Mouse (Mus musculus): ENCODE data around the gene Ddx39b. TPM values are rescaled to one million over a fixed set of nuclear protein-coding genes. Genes with fewer than 3 reads are reported as not detected.

Gene Ddx39b
- polyA plus RNA-seq, 1 experiment from 2014 or later, result 346 TPM

- Histone ChIP-seq H3K36me3 (replicated peaks; ENCODE audit: control insufficient read depth, insufficient read depth) (no peaks in the 10 kb centered on the region), H3K4me1 (replicated peaks; ENCODE audit: control insufficient read depth, insufficient read depth, low read length) (no peaks in the 10 kb centered on the region; the same call in 1 of the 2 replicates), H3K4me2 (replicated peaks) (no peak overlapping the region), H3K9ac (no peak overlapping the region), H3K27ac (no peak overlapping the region), H3K9me3 (ENCODE audit: control insufficient read depth, low read length) (no peaks in the 10 kb centered on the region), H3K4me3 (replicated peaks; ENCODE audit: low read length) (no peak overlapping the region), H3K27me3 (ENCODE audit: control insufficient read depth, insufficient read depth, low read length) (peaks cover 3% of the 10 kb centered on the region; the same call in 1 of the 2 replicates)
- 70% methylated on average over 1 of the region's 1 CpGs for WGBS
- ATAC-seq (ENCODE audit: low FRiP score), result no peak
- DNase-seq (ENCODE audit: low spot score), result no peak
Observed at GRCm38 (mm10) chr17:35267399-35268086, 26.0 kb downstream of the Ddx39b start.

DNA sequence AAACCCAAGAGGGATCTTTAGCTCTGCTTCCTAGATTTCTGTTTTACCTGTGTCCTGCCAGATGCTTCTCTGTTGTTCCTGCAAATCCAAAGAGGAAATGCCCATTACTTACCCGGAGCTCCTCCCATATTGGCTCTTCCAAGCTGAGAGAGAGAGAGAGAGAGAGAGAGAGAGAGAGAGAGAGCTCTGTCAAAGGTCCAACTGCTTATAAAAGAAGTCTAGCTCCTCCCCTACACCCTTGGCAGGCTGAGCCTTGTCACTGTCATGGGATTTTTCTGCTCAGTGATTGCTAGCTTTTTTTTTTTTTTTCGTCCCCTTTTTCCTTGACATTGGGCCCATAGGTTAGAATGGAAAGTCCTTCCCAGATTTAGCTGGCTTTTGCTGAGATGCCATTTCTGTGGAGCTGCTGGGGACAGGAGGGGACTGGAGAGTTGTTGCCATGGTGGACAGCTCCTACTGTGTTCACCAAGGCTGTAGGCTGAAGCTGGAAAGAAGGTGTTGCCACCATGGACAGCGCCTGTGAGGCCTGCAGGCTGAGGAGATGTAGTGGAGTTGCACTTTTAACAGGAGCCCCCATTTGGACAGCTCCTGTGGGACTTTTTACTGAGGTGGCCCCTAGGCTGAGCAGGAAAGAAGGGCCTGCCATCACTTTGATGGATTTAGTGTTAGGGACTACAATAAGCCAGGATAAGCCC lies 28.3 kb downstream of the Ddx39b start:
- no peak overlapping the region for H3K27ac ChIP-seq

DNA sequence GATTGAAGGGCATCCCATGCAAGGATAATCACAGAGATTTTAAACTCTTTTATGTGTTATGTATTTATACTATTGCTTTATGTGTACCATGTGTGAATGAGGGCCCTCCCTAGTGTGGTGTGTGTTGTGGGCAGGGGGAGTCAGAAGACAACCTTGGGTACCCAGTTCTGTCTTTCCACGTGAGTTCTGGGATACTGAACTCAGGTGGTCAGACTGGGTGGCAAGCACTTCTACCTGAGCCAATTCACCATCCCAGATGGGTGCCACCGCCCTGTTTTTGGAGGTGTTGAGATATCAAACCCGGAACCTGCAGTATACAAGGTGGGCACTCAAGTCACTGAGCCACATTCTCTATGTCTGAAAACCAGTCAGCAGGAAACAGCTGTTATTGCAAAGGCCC lies 30.7 kb downstream of the Ddx39b start:
- ATAC-seq (ENCODE audit: low FRiP score), result no peak
- Histone ChIP-seq H3K9ac (no peak overlapping the region), H3K4me2 (replicated peaks) (no peak overlapping the region), H3K27me3 (ENCODE audit: control insufficient read depth, insufficient read depth, low read length) (peaks cover 14% of the 10 kb centered on the region), H3K9me3 (ENCODE audit: control insufficient read depth, low read length) (no peaks in the 10 kb centered on the region), H3K4me1 (replicated peaks; ENCODE audit: control insufficient read depth, insufficient read depth, low read length) (no peaks in the 10 kb centered on the region), H3K27ac (no peak overlapping the region), H3K4me3 (replicated peaks; ENCODE audit: low read length) (no peak overlapping the region), H3K36me3 (replicated peaks; ENCODE audit: control insufficient read depth, insufficient read depth) (no peaks in the 10 kb centered on the region)
- DNase-seq (ENCODE audit: low spot score), result no peak
- 76% methylated on average over 3 of the region's 3 CpGs for WGBS

More for the DNA sequence above, 28.3 kb downstream of the Ddx39b start:
- Histone ChIP-seq H3K4me1 (replicated peaks; ENCODE audit: control insufficient read depth, insufficient read depth, low read length) (no peaks in the 10 kb centered on the region), H3K9me3 (ENCODE audit: control insufficient read depth, low read length) (no peaks in the 10 kb centered on the region), H3K4me2 (replicated peaks) (no peak overlapping the region), H3K9ac (no peak overlapping the region), H3K36me3 (replicated peaks; ENCODE audit: control insufficient read depth, insufficient read depth) (no peaks in the 10 kb centered on the region), H3K27me3 (ENCODE audit: control insufficient read depth, insufficient read depth, low read length) (no peaks in the 10 kb centered on the region), H3K4me3 (replicated peaks; ENCODE audit: low read length) (no peak overlapping the region)
- WGBS, result 27% methylated on average over 3 of the region's 3 CpGs
- ATAC-seq (ENCODE audit: low FRiP score) (no peak), DNase-seq (ENCODE audit: low spot score) (no peak)

- Histone ChIP-seq H3K4me2 (replicated peaks) (no peak overlapping the region), H3K4me1 (replicated peaks; ENCODE audit: control insufficient read depth, insufficient read depth, low read length) (no peaks in the 10 kb centered on the region), H3K27ac (no peak overlapping the region), H3K36me3 (replicated peaks; ENCODE audit: control insufficient read depth, insufficient read depth) (no peaks in the 10 kb centered on the region), H3K9me3 (ENCODE audit: control insufficient read depth, low read length) (no peaks in the 10 kb centered on the region), H3K9ac (no peak overlapping the region), H3K27me3 (ENCODE audit: control insufficient read depth, insufficient read depth, low read length) (peaks cover 14% of the 10 kb centered on the region), H3K4me3 (replicated peaks; ENCODE audit: low read length) (no peak overlapping the region)
- DNase-seq (ENCODE audit: low spot score), result peak; percentile 87
- WGBS, result 10% methylated on average over 11 of the region's 11 CpGs
- ATAC-seq (ENCODE audit: low FRiP score), result peak; percentile 57; the same call in 1 of the 2 replicates
Observed at GRCm38 (mm10) chr17:35274770-35275169, 33.2 kb downstream of the Ddx39b start.

GRCm38 (mm10) chr17:35276304-35276864 lies 34.8 kb downstream of the Ddx39b start:
- peaks cover 14% of the 10 kb centered on the region for H3K27me3 ChIP-seq (ENCODE audit: control insufficient read depth, insufficient read depth, low read length)
- H3K4me3 ChIP-seq (replicated peaks; ENCODE audit: low read length), result no peak overlapping the region
- peak overlapping the region; percentile 31; the same call in 1 of the 2 replicates for H3K4me2 ChIP-seq (replicated peaks)
- H3K9me3 ChIP-seq (ENCODE audit: control insufficient read depth, low read length), result no peaks in the 10 kb centered on the region
- 32% methylated on average over 13 of the region's 13 CpGs for whole genome bisulfite sequencing
- DNase-seq (ENCODE audit: low spot score) (no peak), ATAC-seq (ENCODE audit: low FRiP score) (no peak)
- no peaks in the 10 kb centered on the region for H3K4me1 ChIP-seq (replicated peaks; ENCODE audit: control insufficient read depth, insufficient read depth, low read length)
- H3K27ac ChIP-seq, result no peak overlapping the region
- no peak overlapping the region for H3K9ac ChIP-seq
- no peaks in the 10 kb centered on the region for H3K36me3 ChIP-seq (replicated peaks; ENCODE audit: control insufficient read depth, insufficient read depth)

DNA sequence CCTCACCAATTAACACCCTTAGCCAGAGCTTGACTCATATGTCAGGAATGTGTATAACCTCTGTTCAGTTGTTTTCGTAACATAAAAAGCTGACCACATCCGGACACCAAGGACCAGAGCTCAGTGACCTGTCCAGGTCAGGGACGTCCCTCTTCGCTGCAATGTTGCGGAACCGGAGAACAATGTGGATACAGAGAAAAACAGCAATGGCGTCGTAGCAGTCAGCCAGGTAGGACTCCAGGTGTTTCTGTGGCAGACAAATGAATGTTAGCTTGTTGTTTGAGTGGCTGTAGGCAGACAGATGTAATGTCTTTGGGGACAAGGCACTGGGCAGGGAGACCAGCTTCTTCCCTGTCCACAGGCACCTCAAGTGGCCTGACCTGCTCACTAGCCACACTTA lies 36.5 kb downstream of the Ddx39b start:
- Histone ChIP-seq H3K4me1 (replicated peaks; ENCODE audit: control insufficient read depth, insufficient read depth, low read length) (no peaks in the 10 kb centered on the region), H3K27ac (no peak overlapping the region), H3K9ac (no peak overlapping the region), H3K4me2 (replicated peaks) (no peak overlapping the region), H3K36me3 (replicated peaks; ENCODE audit: control insufficient read depth, insufficient read depth) (no peaks in the 10 kb centered on the region), H3K4me3 (replicated peaks; ENCODE audit: low read length) (no peak overlapping the region), H3K27me3 (ENCODE audit: control insufficient read depth, insufficient read depth, low read length) (peaks cover 14% of the 10 kb centered on the region), H3K9me3 (ENCODE audit: control insufficient read depth, low read length) (no peaks in the 10 kb centered on the region)
- 91% methylated on average over 8 of the region's 8 CpGs for WGBS
- no peak for DNase-seq (ENCODE audit: low spot score)
- ATAC-seq (ENCODE audit: low FRiP score), result no peak

GRCm38 (mm10) chr17:35278957-35279688 lies 37.6 kb downstream of the Ddx39b start:
- no peaks in the 10 kb centered on the region for H3K9me3 ChIP-seq (ENCODE audit: control insufficient read depth, low read length)
- H3K27me3 ChIP-seq (ENCODE audit: control insufficient read depth, insufficient read depth, low read length), result peaks cover 14% of the 10 kb centered on the region
- ATAC-seq (ENCODE audit: low FRiP score), result no peak
- no peak overlapping the region for H3K4me3 ChIP-seq (replicated peaks; ENCODE audit: low read length)
- no peak overlapping the region for H3K4me2 ChIP-seq (replicated peaks)
- no peak overlapping the region for H3K9ac ChIP-seq
- 90% methylated on average over 13 of the region's 13 CpGs for WGBS
- no peaks in the 10 kb centered on the region for H3K36me3 ChIP-seq (replicated peaks; ENCODE audit: control insufficient read depth, insufficient read depth)
- DNase-seq (ENCODE audit: low spot score), result no peak
- H3K4me1 ChIP-seq (replicated peaks; ENCODE audit: control insufficient read depth, insufficient read depth, low read length), result no peaks in the 10 kb centered on the region
- no peak overlapping the region for H3K27ac ChIP-seq

DNA sequence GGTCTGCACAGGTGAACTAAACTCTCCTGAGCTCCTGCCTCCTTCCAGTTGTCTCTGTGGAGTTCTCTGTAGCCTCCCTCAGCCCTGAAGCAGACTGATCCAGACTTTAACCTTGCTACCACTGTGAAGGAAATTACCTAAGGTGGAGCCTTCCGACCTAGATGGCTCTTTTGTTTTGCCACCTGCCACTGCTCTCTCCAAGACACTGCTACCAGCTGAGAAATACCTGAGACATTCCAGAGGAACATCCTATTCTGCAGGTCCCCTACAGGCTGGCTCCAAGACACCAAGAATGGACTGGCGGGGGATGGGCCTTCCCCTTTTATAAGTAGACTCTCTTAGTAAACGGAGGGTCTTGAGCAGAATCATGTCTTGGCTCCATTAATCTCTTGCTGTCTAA lies 38.7 kb downstream of the Ddx39b start:
- Histone ChIP-seq H3K4me1 (replicated peaks; ENCODE audit: control insufficient read depth, insufficient read depth, low read length) (no peaks in the 10 kb centered on the region), H3K27me3 (ENCODE audit: control insufficient read depth, insufficient read depth, low read length) (peaks cover 11% of the 10 kb centered on the region), H3K9ac (no peak overlapping the region), H3K36me3 (replicated peaks; ENCODE audit: control insufficient read depth, insufficient read depth) (no peaks in the 10 kb centered on the region), H3K9me3 (ENCODE audit: control insufficient read depth, low read length) (no peaks in the 10 kb centered on the region), H3K27ac (no peak overlapping the region), H3K4me3 (replicated peaks; ENCODE audit: low read length) (no peak overlapping the region), H3K4me2 (replicated peaks) (no peak overlapping the region)
- WGBS, result 78% methylated on average over 3 of the region's 3 CpGs
- ATAC-seq (ENCODE audit: low FRiP score) (no peak), DNase-seq (ENCODE audit: low spot score) (no peak)

- H3K4me2 ChIP-seq (replicated peaks), result no peak overlapping the region
- no peaks in the 10 kb centered on the region for H3K36me3 ChIP-seq (replicated peaks; ENCODE audit: control insufficient read depth, insufficient read depth)
- no peaks in the 10 kb centered on the region for H3K9me3 ChIP-seq (ENCODE audit: control insufficient read depth, low read length)
- no peaks in the 10 kb centered on the region for H3K27me3 ChIP-seq (ENCODE audit: control insufficient read depth, insufficient read depth, low read length)
- no peak overlapping the region for H3K4me3 ChIP-seq (replicated peaks; ENCODE audit: low read length)
- DNase-seq (ENCODE audit: low spot score) (no peak), ATAC-seq (ENCODE audit: low FRiP score) (no peak)
- no peak overlapping the region for H3K9ac ChIP-seq
- no peaks in the 10 kb centered on the region for H3K4me1 ChIP-seq (replicated peaks; ENCODE audit: control insufficient read depth, insufficient read depth, low read length)
- H3K27ac ChIP-seq, result no peak overlapping the region
Observed at GRCm38 (mm10) chr17:35285431-35285830, 43.9 kb downstream of the Ddx39b start.
